Comparison of ENCODE assay signal across 10 mouse cellular contexts in genomic region chr4:148878984-148879610, GRCm38 (mm10).
DNase-seq lines count a peak whose midpoint lies in the region; TF ChIP-seq lines count a peak whose summit lies in the region.
"Had no signal": no experiment of that assay in that cellular context is flagged by ENCODE, and none has a peak within 500 bp of the region (broad histone marks: within the 10 kb centered on the region; RNA-seq: fewer than 3 reads in every experiment).

No protein-coding gene starts in this region.

- DNase-seq in MEL (ENCODE audit: low read depth, low spot score) = peak; percentile 42
- no peak for DNase-seq in embryonic facial prominence, embryonic 10.5 days (ENCODE audit: low spot score)
- DNase-seq in heart, postnatal 14 days = peak; percentile 41 to 59
- peak; percentile 53 for DNase-seq in lung, postnatal 14 days
- DNase-seq in neural tube, embryonic 10.5 days (ENCODE audit: extremely low spot score, low spot score) = no peak
- no peak for DNase-seq in ovary, adult 18-20 months (ENCODE audit: low spot score)
- no peak for DNase-seq in kidney, adult 2 months
- DNase-seq: adrenal gland, adult 2 months; cerebellum, adult 11 months; gastrocnemius, postnatal 14 days had no signal

- H3K79me2 ChIP-seq in MEL (ENCODE audit: control insufficient read depth, insufficient read depth, low read length, poor library complexity) = no peaks in the 10 kb centered on the region

- H3K4me3 ChIP-seq in MEL (ENCODE audit: control insufficient read depth in 1 of 2, insufficient read depth in 1 of 2, low read depth in 2 of 2, low read length in 2 of 2) = 0 out of 4 replicates have a peak overlapping the region, but pooled peaks of 1 of the 2 experiments have one; percentile 0
- H3K4me3 ChIP-seq in embryonic facial prominence, embryonic 10.5 days = no peak overlapping the region
- H3K4me3 ChIP-seq in kidney, adult 2 months (ENCODE audit: insufficient read depth, low read depth, low read length) = no peak overlapping the region

- TF ChIP-seq RAD21 in MEL (IDR thresholded peaks at IDR 0.05; ENCODE audit: low read depth, low read length) = no peak

- no peaks in the 10 kb centered on the region for H3K9me3 ChIP-seq in MEL (replicated peaks; ENCODE audit: insufficient read depth, low read length)
- no peaks in the 10 kb centered on the region for H3K9me3 ChIP-seq in embryonic facial prominence, embryonic 10.5 days

- peaks cover 2 to 31% of the 10 kb centered on the region in 2 experiments; a peak in 3 of 4 replicates for H3K4me1 ChIP-seq in MEL (ENCODE audit: control insufficient read depth in 1 of 2, insufficient read depth in 2 of 2, low read length in 2 of 2)
- H3K4me1 ChIP-seq in embryonic facial prominence, embryonic 10.5 days = peaks cover 64% of the 10 kb centered on the region
- H3K4me1 ChIP-seq in kidney, adult 2 months (ENCODE audit: control insufficient read depth, insufficient read depth, low read length) = no peaks in the 10 kb centered on the region

- peak; percentile 31 to 77; a peak in 3 of 4 replicates for TF ChIP-seq EP300 in MEL (IDR thresholded peaks at IDR 0.05; ENCODE audit: low read depth in 1 of 2, low read length in 2 of 2)

- intact Hi-C loops in heart, postnatal 14 days (cut with DNase I) = no loop called here

- H3K27me3 ChIP-seq in MEL (ENCODE audit: control insufficient read depth in 1 of 2, insufficient read depth in 2 of 2, low read length in 2 of 2) = no peaks in the 10 kb centered on the region
- peaks cover 100% of the 10 kb centered on the region for H3K27me3 ChIP-seq in embryonic facial prominence, embryonic 10.5 days (replicated peaks; ENCODE audit: low read depth, poor library complexity, severe bottlenecking)
- H3K27me3 ChIP-seq in kidney, adult 2 months (replicated peaks; ENCODE audit: control insufficient read depth, insufficient read depth, low read length) = no peaks in the 10 kb centered on the region

- H3K9ac ChIP-seq in MEL (ENCODE audit: control insufficient read depth, low read depth, low read length, poor library complexity, severe bottlenecking) = no peak overlapping the region

- H3K27ac ChIP-seq in MEL (ENCODE audit: control insufficient read depth, low read depth, low read length) = no peak overlapping the region
- 0 out of 2 replicates have a peak overlapping the region, but pooled peaks have one; percentile 20 for H3K27ac ChIP-seq in embryonic facial prominence, embryonic 10.5 days (replicated peaks)
- H3K27ac ChIP-seq in kidney, adult 2 months (ENCODE audit: insufficient read depth, low read depth, low read length) = no peak overlapping the region

- 63% methylated on average over 11 of the region's 11 CpGs for WGBS in embryonic facial prominence, embryonic 10.5 days
- WGBS in kidney, adult 2 months = 74% methylated on average over 11 of the region's 11 CpGs

- no peak for TF ChIP-seq POLR2A in MEL (IDR thresholded peaks at IDR 0.05; ENCODE audit: control insufficient read depth in 1 of 2, insufficient read depth in 1 of 2, low read depth in 1 of 2, low read length in 2 of 2, poor library complexity in 1 of 2)
- no peak for TF ChIP-seq POLR2A in kidney, adult 2 months (IDR thresholded peaks at IDR 0.05; ENCODE audit: low read depth, low read length)

- TF ChIP-seq CTCF in MEL (IDR thresholded peaks at IDR 0.05 in 2 of 3, conservative IDR thresholded peaks at IDR 0.05 in 1 of 3; ENCODE audit: control insufficient read depth in 1 of 3, insufficient read depth in 1 of 3, low read depth in 2 of 3, low read length in 3 of 3, poor library complexity in 1 of 3, severe bottlenecking in 1 of 3) = no peak
- TF ChIP-seq CTCF in kidney, adult 2 months (conservative IDR thresholded peaks at IDR 0.05; ENCODE audit: insufficient read depth, insufficient read length, low read depth, low read length) = no peak

- peaks cover 0 to 17% of the 10 kb centered on the region in 2 experiments; a peak in 2 of 4 replicates for H3K36me3 ChIP-seq in MEL (ENCODE audit: control insufficient read depth in 1 of 2, insufficient read depth in 2 of 2, low read length in 2 of 2)
- no peaks in the 10 kb centered on the region for H3K36me3 ChIP-seq in embryonic facial prominence, embryonic 10.5 days (replicated peaks)
- H3K36me3 ChIP-seq in kidney, adult 2 months (ENCODE audit: control insufficient read depth, insufficient read depth, low read length) = no peaks in the 10 kb centered on the region

TF ChIP-seq in MEL, 35 proteins besides CTCF, POLR2A, EP300 and RAD21:
- TF ChIP-seq BHLHE40 (IDR thresholded peaks at IDR 0.05; ENCODE audit: borderline replicate concordance, low read depth, low read length) (peak; percentile 55; the same call in 1 of the 2 replicates), MXI1 (IDR thresholded peaks at IDR 0.05; ENCODE audit: low read depth, low read length) (peak; percentile 40; the same call in 1 of the 2 replicates), MAZ (IDR thresholded peaks at IDR 0.05; ENCODE audit: low read depth, low read length) (peak; percentile 47; the same call in 1 of the 2 replicates), TCF12 (IDR thresholded peaks at IDR 0.05; ENCODE audit: low read depth, low read length) (peak; percentile 91), NRF1 (IDR thresholded peaks at IDR 0.05; ENCODE audit: insufficient read depth, low read depth, low read length, poor library complexity, severe bottlenecking) (no peak), USF2 (IDR thresholded peaks at IDR 0.05; ENCODE audit: borderline replicate concordance in 1 of 2, insufficient read depth in 1 of 2, low read depth in 1 of 2, low read length in 2 of 2) (no peak), NELFE (IDR thresholded peaks at IDR 0.05; ENCODE audit: low read depth, low read length) (no peak), ZNF384 (IDR thresholded peaks at IDR 0.05; ENCODE audit: low read depth, low read length) (peak; percentile 63), ZKSCAN1 (IDR thresholded peaks at IDR 0.05; ENCODE audit: low read depth, low read length) (no peak), RCOR1 (IDR thresholded peaks at IDR 0.05; ENCODE audit: low read depth, low read length) (peak; percentile 87; the same call in 1 of the 2 replicates), ETS1 (IDR thresholded peaks at IDR 0.05; ENCODE audit: low read depth, low read length) (peak; percentile 69), E2F4 (IDR thresholded peaks at IDR 0.05; ENCODE audit: borderline replicate concordance, low read depth, low read length) (no peak), POLR2AphosphoS5 (IDR thresholded peaks at IDR 0.05; ENCODE audit: borderline replicate concordance, low read depth, low read length) (no peak), ZC3H11A (IDR thresholded peaks at IDR 0.05; ENCODE audit: low read depth, low read length) (no peak), GATA1 (IDR thresholded peaks at IDR 0.05; ENCODE audit: low read depth, low read length) (peak; percentile 86), SIN3A (IDR thresholded peaks at IDR 0.05; ENCODE audit: low read length) (peak; percentile 44; the same call in 1 of the 2 replicates), MEF2A (IDR thresholded peaks at IDR 0.05; ENCODE audit: extremely low read depth, insufficient replicate concordance, low read depth, low read length, poor library complexity, severe bottlenecking) (peak; percentile 71; the same call in 1 of the 2 replicates), POLR2AphosphoS2 (IDR thresholded peaks at IDR 0.05; ENCODE audit: low read length) (no peak)

Comparison
In these comparisons a context has a peak if more than half of its experiments do, and no peak if none do; other contexts are left out.
1. DNase-seq: peak in MEL (single experiment), heart, postnatal 14 days (2 of 2) and lung, postnatal 14 days (single experiment); none in embryonic facial prominence, embryonic 10.5 days (single experiment), neural tube, embryonic 10.5 days (single experiment), ovary, adult 18-20 months (single experiment) and kidney, adult 2 months (single experiment).